Mouse (Mus musculus) heart, embryonic 10.5 days (tissue): ENCODE measurements around the gene Luzp2. TPM values are rescaled to one million over a fixed set of nuclear protein-coding genes. Genes with fewer than 3 reads are reported as not detected.
"Not testable (repeated sequence)": the region's sequence is repeated elsewhere in the genome, so short reads cannot be mapped to it uniquely, and the experiment has no call there.

Source experiments
- DNase-seq: peaks from one replicate; pipeline ENCODE4 v3.0.0-alpha.2; 2017; ENCODE audit warnings: low spot score
- H3K27ac ChIP-seq: fragments of 300-500 bp; sonication (generic); 2 replicates; pipeline ENCODE4 v1.5.1; 2016; ENCODE audit warnings: mild to moderate bottlenecking
- H3K27me3 ChIP-seq: fragments of 300-500 bp; sonication (generic); 2 replicates; pipeline ENCODE4 v1.6.1; 2016; ENCODE audit warnings: mild to moderate bottlenecking; ENCODE audit not compliant: poor library complexity, insufficient read depth, severe bottlenecking
- H3K36me3 ChIP-seq: fragments of 300-500 bp; sonication (generic); 2 replicates; pipeline ENCODE4 v1.6.1; 2016; ENCODE audit warnings: mild to moderate bottlenecking, moderate library complexity
- H3K4me1 ChIP-seq: fragments of 300-500 bp; sonication (generic); 2 replicates; pipeline ENCODE4 v1.6.1; 2016; ENCODE audit warnings: mild to moderate bottlenecking
- H3K4me3 ChIP-seq: fragments of 300-500 bp; sonication (generic); 2 replicates; pipeline ENCODE4 v1.5.1; 2016; ENCODE audit warnings: mild to moderate bottlenecking, moderate library complexity
- H3K9me3 ChIP-seq: fragments of 300-500 bp; sonication (generic); 2 replicates; pipeline ENCODE4 v1.6.1; 2016; ENCODE audit warnings: mild to moderate bottlenecking, moderate library complexity
- WGBS: fragments of 180-500 bp; shearing (Covaris S2); methylation state at CpG from one replicate; pipeline ENCODE4 v1.1.7; 2016; 5-methylcytosine and 5-hydroxymethylcytosine counted together
- polyA plus RNA-seq: library from polyadenylated mRNA; unstranded; fragments of >200 nt; fragmentation: Nextera tagmentation; extraction: Ambion mirVana; gene quantifications from 2 replicates; pipeline ENCODE4 v1.2.1, GENCODE M21; 2016

Luzp2 gene
- polyA plus RNA-seq, 1 experiment from 2014 or later, result 0.41 TPM

- WGBS, result 74% methylated on average over 3 of the region's 3 CpGs
- H3K4me3 ChIP-seq, result no peak overlapping the region
- H3K27me3 ChIP-seq, result no peaks in the 10 kb centered on the region
- H3K9me3 ChIP-seq, result no peaks in the 10 kb centered on the region
- DNase-seq, result no peak
- H3K36me3 ChIP-seq, result no peaks in the 10 kb centered on the region
- no peaks in the 10 kb centered on the region for H3K4me1 ChIP-seq
- H3K27ac ChIP-seq, result no peak overlapping the region
These were observed 58.7 kb downstream of the Luzp2 start for GRCm38 (mm10) chr7:54893709-54894627.

- Histone ChIP-seq H3K4me3 (no peak overlapping the region), H3K27ac (no peak overlapping the region), H3K27me3 (no peaks in the 10 kb centered on the region), H3K9me3 (no peaks in the 10 kb centered on the region), H3K36me3 (no peaks in the 10 kb centered on the region), H3K4me1 (no peaks in the 10 kb centered on the region)
- no peak for DNase-seq
- 65% methylated on average over 3 of the region's 3 CpGs for WGBS
These were observed 63.3 kb downstream of the Luzp2 start for GRCm38 (mm10) chr7:54898589-54898988.

GRCm38 (mm10) chr7:54909958-54910357 lies 74.7 kb downstream of the Luzp2 start:
- Histone ChIP-seq H3K27me3 (no peaks in the 10 kb centered on the region), H3K36me3 (no peaks in the 10 kb centered on the region), H3K4me3 (no peak overlapping the region), H3K4me1 (no peaks in the 10 kb centered on the region), H3K27ac (no peak overlapping the region), H3K9me3 (no peaks in the 10 kb centered on the region)
- no peak for DNase-seq
- WGBS, result 83% methylated on average over 7 of the region's 7 CpGs

GRCm38 (mm10) chr7:54914030-54914429 lies 78.7 kb downstream of the Luzp2 start:
- DNase-seq, result no peak
- Histone ChIP-seq H3K9me3 (no peaks in the 10 kb centered on the region), H3K27ac (no peak overlapping the region), H3K4me1 (no peaks in the 10 kb centered on the region), H3K4me3 (no peak overlapping the region), H3K36me3 (no peaks in the 10 kb centered on the region), H3K27me3 (no peaks in the 10 kb centered on the region)
- 42% methylated on average over 1 of the region's 1 CpGs for WGBS

GRCm38 (mm10) chr7:54921991-54922390 lies 86.7 kb downstream of the Luzp2 start:
- Histone ChIP-seq H3K36me3 (no peaks in the 10 kb centered on the region), H3K27me3 (no peaks in the 10 kb centered on the region), H3K4me1 (no peaks in the 10 kb centered on the region), H3K4me3 (no peak overlapping the region), H3K27ac (no peak overlapping the region), H3K9me3 (no peaks in the 10 kb centered on the region)
- 70% methylated on average over 3 of the region's 3 CpGs for WGBS
- DNase-seq, result no peak

GRCm38 (mm10) chr7:54956759-54957158 lies 121.5 kb downstream of the Luzp2 start:
- Histone ChIP-seq H3K27ac (no peak overlapping the region), H3K36me3 (no peaks in the 10 kb centered on the region), H3K4me1 (no peaks in the 10 kb centered on the region), H3K4me3 (no peak overlapping the region), H3K9me3 (no peaks in the 10 kb centered on the region), H3K27me3 (no peaks in the 10 kb centered on the region)
- 88% methylated on average over 2 of the region's 2 CpGs for WGBS
- no peak for DNase-seq

- Histone ChIP-seq H3K4me3 (no peak overlapping the region), H3K4me1 (no peaks in the 10 kb centered on the region), H3K27me3 (no peaks in the 10 kb centered on the region), H3K27ac (no peak overlapping the region), H3K9me3 (no peaks in the 10 kb centered on the region), H3K36me3 (no peaks in the 10 kb centered on the region)
- no peak for DNase-seq
- WGBS, result 83% methylated on average over 4 of the region's 4 CpGs
These were observed 127.4 kb downstream of the Luzp2 start for GRCm38 (mm10) chr7:54962678-54963077.

GRCm38 (mm10) chr7:54977372-54977771 lies 142.1 kb downstream of the Luzp2 start:
- DNase-seq, result no peak
- Histone ChIP-seq H3K36me3 (no peaks in the 10 kb centered on the region), H3K9me3 (no peaks in the 10 kb centered on the region), H3K27me3 (no peaks in the 10 kb centered on the region), H3K27ac (no peak overlapping the region), H3K4me3 (no peak overlapping the region), H3K4me1 (no peaks in the 10 kb centered on the region)

- DNase-seq, result no peak
These were observed 145.3 kb downstream of the Luzp2 start for GRCm38 (mm10) chr7:54980585-54980984.

GRCm38 (mm10) chr7:55000397-55000796 lies 165.1 kb downstream of the Luzp2 start:
- no peaks in the 10 kb centered on the region for H3K36me3 ChIP-seq
- 80% methylated on average over 2 of the region's 2 CpGs for WGBS
- H3K4me3 ChIP-seq, result no peak overlapping the region
- H3K27ac ChIP-seq, result no peak overlapping the region
- DNase-seq, result no peak
- no peaks in the 10 kb centered on the region for H3K4me1 ChIP-seq
- no peaks in the 10 kb centered on the region for H3K9me3 ChIP-seq
- H3K27me3 ChIP-seq, result no peaks in the 10 kb centered on the region

More at GRCm38 (mm10) chr7:54980585-54980984, 145.3 kb downstream of the Luzp2 start:
- WGBS, result 37% methylated on average over 4 of the region's 4 CpGs
- Histone ChIP-seq H3K27me3 (no peaks in the 10 kb centered on the region), H3K36me3 (no peaks in the 10 kb centered on the region), H3K9me3 (no peaks in the 10 kb centered on the region), H3K4me3 (no peak overlapping the region), H3K27ac (no peak overlapping the region), H3K4me1 (no peaks in the 10 kb centered on the region)

- Histone ChIP-seq H3K9me3 (no peaks in the 10 kb centered on the region), H3K4me1 (no peaks in the 10 kb centered on the region), H3K27me3 (no peaks in the 10 kb centered on the region), H3K4me3 (no peak overlapping the region), H3K27ac (no peak overlapping the region), H3K36me3 (no peaks in the 10 kb centered on the region)
- WGBS, result 77% methylated on average over 4 of the region's 4 CpGs
- DNase-seq, result no peak
These were observed 174.0 kb downstream of the Luzp2 start for GRCm38 (mm10) chr7:55009173-55009771.

- 93% methylated on average over 1 of the region's 2 CpGs for WGBS
- not testable (repeated sequence) for H3K27me3 ChIP-seq, H3K4me1 ChIP-seq, DNase-seq, H3K4me3 ChIP-seq, H3K9me3 ChIP-seq, H3K36me3 ChIP-seq, H3K27ac ChIP-seq
These were observed 298.6 kb downstream of the Luzp2 start for GRCm38 (mm10) chr7:55133850-55134249.

- no peaks in the 10 kb centered on the region for H3K4me1 ChIP-seq
- DNase-seq, result no peak
- 88% methylated on average over 10 of the region's 10 CpGs for WGBS
- H3K27ac ChIP-seq, result no peak overlapping the region
- H3K9me3 ChIP-seq, result no peaks in the 10 kb centered on the region
- H3K36me3 ChIP-seq, result no peaks in the 10 kb centered on the region
- no peaks in the 10 kb centered on the region for H3K27me3 ChIP-seq
- H3K4me3 ChIP-seq, result no peak overlapping the region
These were observed 353.6 kb downstream of the Luzp2 start for GRCm38 (mm10) chr7:55188927-55189326.
